Mouse (Mus musculus): ENCODE data around the gene Zc3h12c. TPM values are rescaled to one million over a fixed set of nuclear protein-coding genes. Genes with fewer than 3 reads are reported as not detected.

Zc3h12c gene
- polyA plus RNA-seq, 1 experiment from 2014 or later: 9.3 TPM

DNA sequence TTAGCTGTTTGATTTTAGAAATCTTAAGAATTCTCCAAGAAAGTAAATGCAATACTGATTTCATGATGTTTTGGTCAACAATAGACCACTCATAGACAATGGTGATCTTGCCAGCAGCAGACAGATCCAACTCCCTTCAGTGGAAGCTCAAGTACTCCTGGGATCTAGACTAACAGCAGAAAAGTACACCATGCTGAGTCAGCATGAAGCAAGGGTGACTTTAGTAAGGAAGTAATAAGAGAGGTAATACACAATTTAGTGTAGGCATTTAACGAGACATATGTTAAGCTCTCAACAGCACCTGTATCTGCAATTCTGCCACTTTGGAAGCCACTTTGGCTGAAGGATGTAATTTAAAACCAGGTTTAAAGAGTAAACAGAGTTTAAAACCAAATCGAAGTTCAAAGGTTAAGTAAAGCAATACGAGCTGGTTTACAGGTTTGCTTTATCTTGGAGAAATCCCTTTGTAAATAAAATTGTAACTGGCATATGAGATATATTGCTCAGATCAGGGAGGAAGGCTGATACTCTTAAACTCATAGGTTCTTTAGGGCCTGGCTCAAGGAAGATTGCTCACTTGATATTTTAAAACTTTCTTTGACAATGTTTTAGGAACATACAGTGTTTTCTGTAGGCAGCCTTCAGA lies 18.0 kb upstream of the Zc3h12c start:
- ChIA-PET CTCF (interaction anchor here (1.7 kb wide), 1 partner anchor 17 kb away, joined by 4 read pairs; no protein-coding TSS in a partner anchor), POLR2A (no interaction called here)
- H3K27me3 ChIP-seq: no peaks in the 10 kb centered on the region
- no peak for TF ChIP-seq CTCF (IDR thresholded peaks at IDR 0.05)
- ATAC-seq (no peak), DNase-seq (ENCODE audit: low read depth, low spot score) (no peak)
- in situ Hi-C loops (cut with MboI; ENCODE audit: low pct_unique_long_range_greater_than_20kb): no loop called here

DNA sequence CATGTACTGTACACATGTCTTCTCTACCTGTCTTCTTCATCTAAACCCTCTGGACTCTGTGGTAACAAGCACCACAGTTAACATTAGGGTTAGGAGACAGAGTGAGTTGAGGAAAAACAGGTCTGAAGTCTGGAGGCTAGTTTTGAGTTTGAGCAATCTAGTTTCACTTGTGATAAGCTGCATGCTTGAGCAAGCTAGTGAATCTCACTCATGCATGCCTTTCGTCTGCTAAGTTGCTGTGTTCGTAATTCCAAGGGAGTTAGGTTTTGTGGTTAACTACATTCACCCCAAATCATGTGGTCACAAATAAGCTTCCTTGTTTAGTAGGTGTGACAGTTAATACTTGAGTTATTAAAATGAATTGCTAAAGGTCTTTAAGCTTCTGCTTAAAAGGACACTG lies 13.0 kb upstream of the Zc3h12c start:
- ChIA-PET POLR2A (interaction anchor here (1.2 to 1.4 kb wide), 2 partner anchors 11 to 94 kb away, joined by 3 to 4 read pairs; no protein-coding TSS in a partner anchor), CTCF (interaction anchor here (1.1 kb wide), 1 partner anchor 11 kb away, joined by 4 read pairs; no protein-coding TSS in a partner anchor)
- ATAC-seq (peak; percentile 65), DNase-seq (ENCODE audit: low read depth, low spot score) (no peak)
- in situ Hi-C loops (cut with MboI; ENCODE audit: low pct_unique_long_range_greater_than_20kb): no loop called here
- TF ChIP-seq CTCF (IDR thresholded peaks at IDR 0.05): no peak
- H3K27me3 ChIP-seq: no peaks in the 10 kb centered on the region

DNA sequence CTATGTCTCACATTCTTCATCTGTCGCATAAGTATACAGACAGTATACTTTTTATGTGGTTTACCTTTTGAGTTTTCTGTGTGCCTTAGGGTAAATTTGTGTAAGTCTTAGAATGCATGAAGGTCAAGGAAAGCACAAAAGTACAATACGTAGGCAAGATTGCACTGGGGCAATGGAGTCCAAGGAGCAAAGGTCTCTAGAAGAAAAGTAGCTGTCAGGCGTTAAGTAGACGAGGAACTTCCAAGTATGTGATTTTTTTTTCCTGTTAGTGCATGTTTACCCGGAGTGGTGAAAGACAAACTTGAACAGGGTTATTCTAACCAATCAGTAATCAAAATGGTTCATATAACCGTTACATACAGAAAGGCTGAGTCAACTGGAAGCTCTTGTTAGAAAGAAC lies 12.5 kb upstream of the Zc3h12c start:
- ChIA-PET POLR2A (interaction anchor here (1.2 to 1.4 kb wide), 2 partner anchors 11 to 94 kb away, joined by 3 to 4 read pairs; no protein-coding TSS in a partner anchor), CTCF (interaction anchor here (1.1 kb wide), 1 partner anchor 11 kb away, joined by 4 read pairs; no protein-coding TSS in a partner anchor)
- TF ChIP-seq CTCF (IDR thresholded peaks at IDR 0.05): no peak
- DNase-seq (ENCODE audit: low read depth, low spot score) (no peak), ATAC-seq (no peak)
- no peaks in the 10 kb centered on the region for H3K27me3 ChIP-seq
- in situ Hi-C loops (cut with MboI; ENCODE audit: low pct_unique_long_range_greater_than_20kb): no loop called here

DNA sequence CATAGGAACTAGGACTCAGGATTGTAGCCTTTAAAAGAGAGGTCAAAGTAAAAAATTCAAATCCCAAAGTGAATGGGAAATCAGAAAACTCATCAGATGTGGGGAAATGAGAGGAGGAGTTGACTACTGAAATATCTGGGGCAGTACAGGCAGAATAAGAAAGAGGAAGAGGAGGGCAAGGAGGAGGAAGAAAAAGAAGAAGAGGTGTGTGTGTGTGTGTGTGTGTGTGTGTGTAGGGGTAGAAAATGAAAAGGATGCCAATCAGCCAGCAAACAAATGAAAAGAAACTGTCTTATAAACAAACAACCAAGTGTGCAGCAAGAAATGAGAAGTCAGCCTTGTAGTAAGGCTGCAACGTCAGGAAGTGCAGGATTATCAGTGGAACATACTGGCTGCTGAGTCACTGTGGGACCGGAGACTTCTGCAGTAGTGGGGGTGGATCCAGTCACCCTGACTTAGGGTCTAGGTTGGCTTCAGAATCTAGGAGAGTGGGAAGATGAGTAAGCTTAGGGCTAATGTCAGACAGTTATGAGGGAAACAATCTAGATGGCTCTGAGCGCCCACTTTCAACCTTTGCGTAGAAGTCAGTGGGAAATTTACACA lies 7.0 kb upstream of the Zc3h12c start:
- ChIA-PET CTCF (interaction anchor here (0.7 kb wide), 1 partner anchor 17 kb away, joined by 3 read pairs; no protein-coding TSS in a partner anchor), POLR2A (no interaction called here)
- no peak for DNase-seq (ENCODE audit: low read depth, low spot score)
- no peak for ATAC-seq
- H3K27me3 ChIP-seq: no peaks in the 10 kb centered on the region
- in situ Hi-C loops (cut with MboI; ENCODE audit: low pct_unique_long_range_greater_than_20kb): no loop called here
- TF ChIP-seq CTCF (IDR thresholded peaks at IDR 0.05): no peak

DNA sequence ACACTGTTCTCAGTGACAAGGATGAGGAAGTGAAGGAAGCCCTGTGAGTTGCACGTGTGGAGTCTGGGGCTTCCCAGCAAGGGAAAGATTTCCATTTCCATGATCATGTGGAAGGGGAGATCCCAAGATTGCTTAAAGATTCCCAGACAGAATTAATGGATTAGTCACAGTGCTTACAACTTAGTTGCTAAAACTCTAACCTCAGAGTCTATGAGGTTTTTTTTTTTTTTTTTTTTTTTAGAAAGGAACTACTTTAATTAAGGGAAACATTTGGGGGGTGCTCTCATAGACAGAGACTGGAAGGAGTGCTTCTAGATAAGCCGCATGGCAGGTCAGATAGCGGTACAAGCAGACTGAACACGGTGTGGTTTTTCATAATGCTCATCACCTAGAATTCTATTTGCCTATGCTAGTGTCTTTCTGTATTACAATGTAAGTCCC lies 6.3 kb upstream of the Zc3h12c start:
- TF ChIP-seq CTCF (IDR thresholded peaks at IDR 0.05): no peak
- ATAC-seq: no peak
- ChIA-PET CTCF (no interaction called here), POLR2A (no interaction called here)
- DNase-seq (ENCODE audit: low read depth, low spot score): no peak
- in situ Hi-C loops (cut with MboI; ENCODE audit: low pct_unique_long_range_greater_than_20kb): no loop called here
- H3K27me3 ChIP-seq: no peaks in the 10 kb centered on the region

DNA sequence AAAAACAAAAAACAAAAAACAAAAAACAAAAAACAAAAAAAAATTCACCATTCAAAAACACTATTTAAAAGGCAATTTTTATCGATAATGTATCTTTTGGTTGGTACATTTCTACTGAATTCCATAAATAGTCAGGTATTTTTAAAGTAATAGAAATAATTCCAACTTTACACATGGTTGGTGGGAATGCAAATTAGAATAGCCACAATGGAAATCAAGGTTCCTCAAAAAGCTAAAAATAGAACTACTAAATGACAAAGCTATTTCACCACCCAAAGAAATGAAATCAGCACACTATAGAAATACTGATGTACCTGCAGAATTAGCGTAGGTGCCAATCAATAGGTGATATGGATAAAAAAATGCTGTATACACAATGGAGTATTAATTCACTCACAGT lies 5.6 kb upstream of the Zc3h12c start:
- ChIA-PET CTCF (no interaction called here), POLR2A (no interaction called here)
- H3K27me3 ChIP-seq: no peaks in the 10 kb centered on the region
- no peak for ATAC-seq
- DNase-seq (ENCODE audit: low read depth, low spot score): no peak
- in situ Hi-C loops (cut with MboI; ENCODE audit: low pct_unique_long_range_greater_than_20kb): no loop called here
- no peak for TF ChIP-seq CTCF (IDR thresholded peaks at IDR 0.05)

DNA sequence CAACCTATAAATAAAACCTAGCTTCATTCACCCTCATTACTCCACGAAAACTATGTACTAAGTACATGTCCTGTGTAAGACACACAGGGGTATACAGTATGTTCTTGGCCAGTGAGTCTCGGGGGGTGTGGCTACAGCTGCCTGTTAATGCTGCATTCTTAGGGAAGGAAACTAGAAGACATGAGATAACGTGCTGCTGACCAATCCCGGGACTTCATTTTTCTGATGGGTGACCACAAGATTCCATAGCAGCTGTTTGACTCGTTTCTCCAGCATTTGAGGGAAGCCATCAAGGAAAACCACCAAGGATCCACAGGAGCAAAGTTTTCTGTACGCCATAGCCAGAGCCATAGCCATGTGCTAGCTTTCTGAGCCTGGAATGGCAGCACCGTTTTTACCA lies 4.2 kb upstream of the Zc3h12c start:
- ChIA-PET POLR2A (interaction anchor here (0.7 kb wide), 1 partner anchor 21 kb away, joined by 3 read pairs; no protein-coding TSS in a partner anchor), CTCF (interaction anchor here (1.3 kb wide), 1 partner anchor 114 kb away, joined by 4 read pairs; no protein-coding TSS in a partner anchor)
- H3K27me3 ChIP-seq: no peaks in the 10 kb centered on the region
- DNase-seq (ENCODE audit: low read depth, low spot score) (no peak), ATAC-seq (no peak)
- in situ Hi-C loops (cut with MboI; ENCODE audit: low pct_unique_long_range_greater_than_20kb): no loop called here
- TF ChIP-seq CTCF (IDR thresholded peaks at IDR 0.05): no peak

DNA sequence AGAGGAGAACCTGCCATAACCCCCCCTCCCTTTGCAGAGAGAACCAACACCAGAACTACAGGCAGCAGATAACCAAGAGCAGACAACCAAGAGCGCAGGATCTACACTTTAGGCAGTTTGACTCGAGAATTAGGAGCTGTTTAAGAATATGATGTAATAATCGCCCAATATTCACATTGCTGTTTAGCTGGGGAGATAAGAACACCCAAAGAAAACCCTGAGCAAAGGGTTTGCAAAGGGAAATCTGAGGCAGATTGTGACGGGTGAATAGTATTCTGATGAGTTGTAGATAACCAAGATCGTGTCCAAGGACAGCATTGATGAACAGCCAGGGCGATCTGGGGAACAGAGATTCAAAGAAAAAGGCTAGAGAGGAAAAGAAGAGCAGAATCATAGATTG lies 2.3 kb upstream of the Zc3h12c start:
- no peaks in the 10 kb centered on the region for H3K27me3 ChIP-seq
- DNase-seq (ENCODE audit: low read depth, low spot score) (no peak), ATAC-seq (no peak)
- ChIA-PET CTCF (interaction anchor here (1.5 to 1.8 kb wide), 2 partner anchors 10 to 15 kb away, joined by 4 read pairs; no protein-coding TSS in a partner anchor), POLR2A (interaction anchor here (1.2 kb wide), 1 partner anchor 11 kb away, joined by 4 read pairs; no protein-coding TSS in a partner anchor)
- in situ Hi-C loops (cut with MboI; ENCODE audit: low pct_unique_long_range_greater_than_20kb): no loop called here
- no peak for TF ChIP-seq CTCF (IDR thresholded peaks at IDR 0.05)

DNA sequence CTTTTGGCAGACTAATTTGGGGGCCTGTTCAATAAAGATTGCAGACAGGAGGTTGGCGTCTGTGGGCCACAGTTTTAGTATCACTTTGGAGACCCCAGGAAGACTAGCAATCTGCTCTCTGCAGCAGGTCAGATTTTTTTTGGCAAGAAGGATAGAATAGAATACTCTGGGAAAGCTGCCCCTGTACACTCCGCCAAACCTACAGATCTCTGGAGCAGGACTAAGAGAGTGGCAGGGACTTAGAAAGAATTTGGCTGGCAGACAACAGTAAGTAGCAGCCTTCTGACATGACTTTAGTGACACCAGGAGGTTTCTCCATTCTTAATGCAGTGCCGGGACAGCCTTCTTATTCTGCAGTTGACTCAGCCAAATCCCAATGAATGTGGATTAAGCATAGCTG lies 1.8 kb upstream of the Zc3h12c start:
- no peaks in the 10 kb centered on the region for H3K27me3 ChIP-seq
- no peak for TF ChIP-seq CTCF (IDR thresholded peaks at IDR 0.05)
- no peak for ATAC-seq
- CTCF ChIA-PET: interaction anchor here (1.5 to 1.8 kb wide), 2 partner anchors 11 to 16 kb away, joined by 4 read pairs; no protein-coding TSS in a partner anchor
- in situ Hi-C loops (cut with MboI; ENCODE audit: low pct_unique_long_range_greater_than_20kb): no loop called here
- DNase-seq (ENCODE audit: low read depth, low spot score): no peak
- POLR2A ChIA-PET: interaction anchor here (1.2 kb wide), 1 partner anchor 11 kb away, joined by 4 read pairs; no protein-coding TSS in a partner anchor

DNA sequence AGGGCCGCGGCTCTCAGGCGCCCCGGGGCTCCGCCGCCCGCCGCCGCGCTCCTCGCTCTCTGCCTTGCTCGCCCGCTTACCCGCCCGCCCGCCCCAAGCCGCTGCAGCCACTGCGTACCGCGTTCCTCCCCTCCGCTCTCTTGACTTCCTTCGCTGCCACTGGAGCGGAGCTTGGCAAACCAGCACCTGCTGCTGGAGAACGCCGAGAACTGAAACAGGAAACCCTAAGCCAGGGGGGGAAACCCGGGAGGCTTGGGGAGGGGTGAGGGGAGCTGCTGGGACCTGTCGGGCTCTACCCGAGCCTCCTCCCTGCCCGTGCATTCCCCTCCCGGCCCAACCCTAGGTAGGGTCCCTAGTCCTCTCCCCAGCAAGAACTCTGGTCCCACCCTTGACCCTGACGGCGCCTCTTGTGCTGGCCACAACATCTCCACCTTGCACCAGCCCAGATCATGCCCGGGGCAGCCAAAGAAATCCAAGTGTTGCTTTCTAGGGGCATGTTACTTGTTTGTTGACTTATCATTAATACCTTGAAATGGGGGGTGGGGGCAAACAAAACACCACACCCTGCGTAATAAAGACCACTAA lies 406 bp upstream of the Zc3h12c start:
- H3K27me3 ChIP-seq: no peaks in the 10 kb centered on the region
- ATAC-seq (peak; percentile 86), DNase-seq (ENCODE audit: low read depth, low spot score) (no peak)
- peak; percentile 68 for TF ChIP-seq CTCF (IDR thresholded peaks at IDR 0.05)
- POLR2A ChIA-PET: no interaction called here
- CTCF ChIA-PET: interaction anchor here (1.3 to 1.5 kb wide), 2 partner anchors 17 to 60 kb away, joined by 3 to 4 read pairs; no protein-coding TSS in a partner anchor
- in situ Hi-C loops (cut with MboI; ENCODE audit: low pct_unique_long_range_greater_than_20kb): loop anchor here (5.0 kb wide), 1 partner anchor 119 kb away; no protein-coding TSS in a partner anchor

All from Patski (cell line).